Mouse (Mus musculus) neutrophil, adult 5-6 weeks (primary cell): ENCODE data around the gene Olfr1250. TPM values are rescaled to one million over a fixed set of nuclear protein-coding genes. Genes with fewer than 3 reads are reported as not detected.
"Not testable (repeated sequence)": the region's sequence is repeated elsewhere in the genome, so short reads cannot be mapped to it uniquely, and the experiment has no call there.

Source experiments
- ATAC-seq: fragments of 151-379, 151-347 bp; 2 replicates; pipeline ENCODE4 v1.8.0; 2017; ENCODE audit warnings: mild to moderate bottlenecking, moderate TSS enrichment; ENCODE audit not compliant: insufficient number of reproducible peaks, poor library complexity, low FRiP score, severe bottlenecking; ENCODE audit errors: extremely low read depth
- total RNA-seq: library from RNA; stranded (forward); fragments of 200-1000 nt; gene quantifications from 2 replicates; pipeline ENCODE4 v1.2.3, GENCODE M21; 2017

Gene Olfr1250
- 0.35 TPM in 1 of 2 replicates, not detected in the other for total RNA-seq

DNA sequence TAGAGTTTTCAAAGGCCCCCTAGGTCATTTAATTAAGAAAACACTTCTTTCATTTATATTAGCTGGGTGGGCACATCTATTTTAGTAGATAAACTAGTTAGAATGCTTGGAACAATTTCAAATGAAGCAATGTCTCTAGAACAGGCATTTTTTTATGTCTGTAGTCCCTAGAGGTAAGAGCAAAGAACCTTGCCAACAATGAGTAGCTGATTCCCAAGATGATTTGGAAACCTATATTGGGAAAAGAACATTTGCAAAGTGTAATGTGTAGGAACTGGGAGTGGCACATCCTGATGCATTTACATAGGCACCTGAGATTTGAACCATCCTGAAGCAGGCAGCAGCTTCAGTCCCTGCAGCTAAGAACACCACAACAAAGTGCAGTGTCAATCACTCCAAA lies at the start of gene Olfr1250:
Olfr1250 (minus strand) TSS at position 101 of the 400 bp plus-strand sequence.
- no peak for ATAC-seq

GRCm38 (mm10) chr2:89691980-89692379 lies 30.7 kb upstream of the Olfr1250 start:
- ATAC-seq = no peak

GRCm38 (mm10) chr2:89671836-89672235 lies 10.6 kb upstream of the Olfr1250 start, which contains the start of gene Olfr1251:
Gene Olfr1251 (minus strand): TSS chr2:89671936.
- no peak for ATAC-seq

GRCm38 (mm10) chr2:89634883-89635282 lies 26.4 kb downstream of the Olfr1250 start, which contains the start of gene Olfr1249:
Gene Olfr1249 (minus strand): TSS chr2:89634983.
- no peak for ATAC-seq

- ATAC-seq = not testable (repeated sequence)
Observed at GRCm38 (mm10) chr2:89618145-89618544, 43.1 kb downstream of the Olfr1250 start, which contains the start of gene Olfr1248. Gene Olfr1248 (minus strand): TSS chr2:89618245.

GRCm38 (mm10) chr2:89614030-89614429 lies 47.2 kb downstream of the Olfr1250 start, which contains the start of gene Olfr1247:
Gene Olfr1247 (minus strand): TSS chr2:89614130.
- no peak for ATAC-seq

Other genes starting within 250 kb of the Olfr1250 start
- gene Olfr1239, start 241.1 kb downstream of the Olfr1250 start, total RNA-seq = not detected in 2 replicates
- gene Olfr1240, start 218.5 kb downstream of the Olfr1250 start, total RNA-seq = not detected in 2 replicates
- not detected in 2 replicates for gene Olfr1241, start 174.3 kb downstream of the Olfr1250 start, total RNA-seq
- not detected in 2 replicates for gene Olfr1242, start 163.1 kb downstream of the Olfr1250 start, total RNA-seq
- not detected in 2 replicates for gene Olfr1243, start 130.0 kb downstream of the Olfr1250 start, total RNA-seq
- not detected in 2 replicates for gene Olfr1245, start 83.0 kb downstream of the Olfr1250 start, total RNA-seq
- 0.12 and 0.35 TPM in 2 replicates for gene Olfr1246, start 68.3 kb downstream of the Olfr1250 start, total RNA-seq
- gene Olfr1247, start 47.3 kb downstream of the Olfr1250 start, total RNA-seq = 0.12 TPM in 1 of 2 replicates, not detected in the other
- not detected in 2 replicates for gene Olfr1248, start 43.2 kb downstream of the Olfr1250 start, total RNA-seq
- not detected in 2 replicates for gene Olfr1249, start 26.5 kb downstream of the Olfr1250 start, total RNA-seq
- gene Olfr1251, start 10.5 kb upstream of the Olfr1250 start, total RNA-seq = not detected in 2 replicates
- gene Olfr1252, start 63.5 kb upstream of the Olfr1250 start, total RNA-seq = 0.23 TPM in 1 of 2 replicates, not detected in the other
- gene Olfr1253, start 95.6 kb upstream of the Olfr1250 start, total RNA-seq = 0.12 TPM in 1 of 2 replicates, not detected in the other
- gene Olfr1254, start 132.2 kb upstream of the Olfr1250 start, total RNA-seq = not detected in 2 replicates
- not detected in 2 replicates for gene Olfr1255, start 150.6 kb upstream of the Olfr1250 start, total RNA-seq
- gene Olfr1256, start 180.1 kb upstream of the Olfr1250 start, total RNA-seq = not detected in 2 replicates
- gene Olfr48, start 186.7 kb upstream of the Olfr1250 start, total RNA-seq = not detected in 2 replicates
- not detected in 2 replicates for gene Olfr1257, start 217.0 kb upstream of the Olfr1250 start, total RNA-seq